ENCODE assay signal across 8 mouse cellular contexts in genomic region chrX:37109526-37110192, GRCm38 (mm10). TPM values are rescaled to one million over a fixed set of nuclear protein-coding genes. Genes with fewer than 3 reads are reported as not detected.
DNase-seq lines count a peak whose midpoint lies in the region; ATAC-seq and TF ChIP-seq lines count a peak whose summit lies in the region.

No protein-coding gene starts in this region.

- no peak for TF ChIP-seq POLR2A in embryonic fibroblast, embryonic 13.5 days (IDR thresholded peaks at IDR 0.05; ENCODE audit: low read depth, low read length)

- H3K27ac ChIP-seq in lung, embryonic 15.5 days: peak overlapping the region; percentile 90
- peak overlapping the region; percentile 58; the same call in 1 of the 2 replicates for H3K27ac ChIP-seq in embryonic fibroblast, embryonic 13.5 days (ENCODE audit: insufficient read depth, low read length)
- peak overlapping the region; percentile 83 for H3K27ac ChIP-seq in intestine, embryonic 15.5 days
- H3K27ac ChIP-seq in neural tube, embryonic 12.5 days: peak overlapping the region; percentile 59; the same call in 1 of the 2 replicates

- H3K36me3 ChIP-seq in lung, embryonic 15.5 days: no peaks in the 10 kb centered on the region
- no peaks in the 10 kb centered on the region for H3K36me3 ChIP-seq in intestine, embryonic 15.5 days
- H3K36me3 ChIP-seq in neural tube, embryonic 12.5 days: no peaks in the 10 kb centered on the region

- no peak for DNase-seq in lung, postnatal 25 days (ENCODE audit: low spot score)
- DNase-seq in cerebellum, postnatal 14 days: no peak
- no peak for DNase-seq in right cerebral cortex, adult 18-20 months
- no peak for DNase-seq in adrenal gland, adult 18-20 months (ENCODE audit: low spot score in 2 of 2)

- no peak for TF ChIP-seq CTCF in embryonic fibroblast, embryonic 13.5 days (IDR thresholded peaks at IDR 0.05; ENCODE audit: borderline replicate concordance, insufficient read depth, low read length)

- H3K4me3 ChIP-seq in lung, embryonic 15.5 days: peak overlapping the region; percentile 58
- H3K4me3 ChIP-seq in embryonic fibroblast, embryonic 13.5 days (ENCODE audit: insufficient read depth, low read length): peak overlapping the region; percentile 73
- H3K4me3 ChIP-seq in intestine, embryonic 15.5 days (replicated peaks): peak overlapping the region; percentile 52
- H3K4me3 ChIP-seq in neural tube, embryonic 12.5 days: peak overlapping the region; percentile 48

- no peaks in the 10 kb centered on the region for H3K27me3 ChIP-seq in lung, embryonic 15.5 days
- H3K27me3 ChIP-seq in intestine, embryonic 15.5 days (replicated peaks): no peaks in the 10 kb centered on the region
- no peaks in the 10 kb centered on the region for H3K27me3 ChIP-seq in neural tube, embryonic 12.5 days (replicated peaks)

- no peaks in the 10 kb centered on the region for H3K9me3 ChIP-seq in lung, embryonic 15.5 days
- no peaks in the 10 kb centered on the region for H3K9me3 ChIP-seq in intestine, embryonic 15.5 days
- H3K9me3 ChIP-seq in neural tube, embryonic 12.5 days: no peaks in the 10 kb centered on the region

- 11% methylated on average over 27 of the region's 27 CpGs for WGBS in lung, embryonic 15.5 days
- 15% methylated on average over 27 of the region's 27 CpGs for WGBS in intestine, embryonic 15.5 days
- 14% methylated on average over 27 of the region's 27 CpGs for WGBS in neural tube, embryonic 12.5 days

- H3K9ac ChIP-seq in lung, embryonic 15.5 days: peak overlapping the region; percentile 60
- H3K9ac ChIP-seq in intestine, embryonic 15.5 days: peak overlapping the region; percentile 64
- H3K9ac ChIP-seq in neural tube, embryonic 12.5 days: peak overlapping the region; percentile 52

- H3K4me1 ChIP-seq in lung, embryonic 15.5 days: no peaks in the 10 kb centered on the region
- H3K4me1 ChIP-seq in embryonic fibroblast, embryonic 13.5 days (ENCODE audit: control insufficient read depth, insufficient read depth, low read length): no peaks in the 10 kb centered on the region
- H3K4me1 ChIP-seq in intestine, embryonic 15.5 days (replicated peaks): no peaks in the 10 kb centered on the region
- H3K4me1 ChIP-seq in neural tube, embryonic 12.5 days: no peaks in the 10 kb centered on the region

- peak overlapping the region; percentile 59 for H3K4me2 ChIP-seq in lung, embryonic 15.5 days
- peak overlapping the region; percentile 62 for H3K4me2 ChIP-seq in intestine, embryonic 15.5 days (replicated peaks)
- H3K4me2 ChIP-seq in neural tube, embryonic 12.5 days (replicated peaks): peak overlapping the region; percentile 58

- ATAC-seq in lung, embryonic 15.5 days (ENCODE audit: borderline replicate concordance, extremely low read depth, low FRiP score, low TSS enrichment): peak; percentile 77
- peak; percentile 90 for ATAC-seq in intestine, embryonic 15.5 days
- peak; percentile 85 for ATAC-seq in neural tube, embryonic 12.5 days (ENCODE audit: low FRiP score, low read depth)

RNA-seq across cellular contexts. Expression of gene Upf3b, which starts 0.5 kb away (rescaled TPM):
- 18.7 and 20.7 TPM in 2 replicates for polyA plus RNA-seq in lung, embryonic 15.5 days (2015; fragmentation: Nextera tagmentation; extraction: Ambion mirVana)
- polyA plus RNA-seq in embryonic fibroblast, embryonic 13.5 days (2011; ENCODE audit: insufficient read length, low read depth, missing spikeins): 20.9 and 23.9 TPM in 2 replicates
- polyA plus RNA-seq in intestine, embryonic 15.5 days (2015; fragmentation: Nextera tagmentation; extraction: Ambion mirVana): 18.3 TPM in 2 replicates
- 24.5 and 24.7 TPM in 2 replicates for polyA plus RNA-seq in neural tube, embryonic 12.5 days (2016; fragmentation: Nextera tagmentation; extraction: Ambion mirVana)
- total RNA-seq in adrenal gland, adult 18-20 months (2021): 10 to 100 TPM; 12.2 to 15.6 TPM

RNA-seq across cellular contexts. Expression of gene Nkap, which starts 16.9 kb away (rescaled TPM):
- 11.8 and 14.3 TPM in 2 replicates for polyA plus RNA-seq in lung, embryonic 15.5 days (2015; fragmentation: Nextera tagmentation; extraction: Ambion mirVana)
- polyA plus RNA-seq in embryonic fibroblast, embryonic 13.5 days (2011; ENCODE audit: insufficient read length, low read depth, missing spikeins): 13.0 and 17.8 TPM in 2 replicates
- polyA plus RNA-seq in intestine, embryonic 15.5 days (2015; fragmentation: Nextera tagmentation; extraction: Ambion mirVana): 11.4 and 12.3 TPM in 2 replicates
- polyA plus RNA-seq in neural tube, embryonic 12.5 days (2016; fragmentation: Nextera tagmentation; extraction: Ambion mirVana): 22.5 and 25.4 TPM in 2 replicates
- total RNA-seq in adrenal gland, adult 18-20 months (2021): 10 to 100 TPM; 10.8 to 15.1 TPM

RNA-seq across cellular contexts. Expression of gene Rpl39, which starts 24.5 kb away (rescaled TPM):
- polyA plus RNA-seq in lung, embryonic 15.5 days (2015; fragmentation: Nextera tagmentation; extraction: Ambion mirVana): 509 and 532 TPM in 2 replicates
- polyA plus RNA-seq in embryonic fibroblast, embryonic 13.5 days (2011; ENCODE audit: insufficient read length, low read depth, missing spikeins): 1,160 and 1,325 TPM in 2 replicates
- polyA plus RNA-seq in intestine, embryonic 15.5 days (2015; fragmentation: Nextera tagmentation; extraction: Ambion mirVana): 517 and 629 TPM in 2 replicates
- polyA plus RNA-seq in neural tube, embryonic 12.5 days (2016; fragmentation: Nextera tagmentation; extraction: Ambion mirVana): 392 and 417 TPM in 2 replicates
- 100 to 1,000 TPM; 573 to 575 TPM for total RNA-seq in adrenal gland, adult 18-20 months (2021)

RNA-seq across cellular contexts. Expression of gene Akap14, which starts 59.0 kb away (rescaled TPM):
- polyA plus RNA-seq in lung, embryonic 15.5 days (2015; fragmentation: Nextera tagmentation; extraction: Ambion mirVana): 0.31 and 0.64 TPM in 2 replicates
- polyA plus RNA-seq in embryonic fibroblast, embryonic 13.5 days (2011; ENCODE audit: insufficient read length, low read depth, missing spikeins): not detected in 2 replicates
- polyA plus RNA-seq in intestine, embryonic 15.5 days (2015; fragmentation: Nextera tagmentation; extraction: Ambion mirVana): 0.11 TPM in 1 of 2 replicates, not detected in the other
- polyA plus RNA-seq in neural tube, embryonic 12.5 days (2016; fragmentation: Nextera tagmentation; extraction: Ambion mirVana): 0.14 and 0.24 TPM in 2 replicates
- not detected for total RNA-seq in adrenal gland, adult 18-20 months (2021)
